Mouse (Mus musculus) left cerebral cortex, adult 18-20 months (tissue): ENCODE measurements around the gene 4930447C04Rik. TPM values are rescaled to one million over a fixed set of nuclear protein-coding genes. Genes with fewer than 3 reads are reported as not detected.

Experiments used
- DNase-seq, 2 experiments: peaks; one replicate each; pipeline ENCODE4 v3.0.0; 2021 to 2022; ENCODE audit warnings: low spot score in 2 of 2, mixed read lengths in 1 of 2
- total RNA-seq, 2 experiments: library from RNA; stranded (reverse); gene quantifications; 2 replicates each; pipeline ENCODE4 v1.2.3; 2021

The 4930447C04Rik gene
- total RNA-seq, 2 experiments from 2014 or later: 10.1 to 10.2 TPM

- no peak for DNase-seq
These were observed 4.0 kb upstream of the 4930447C04Rik start for GRCm38 (mm10) chr12:72944411-72945225.

DNA sequence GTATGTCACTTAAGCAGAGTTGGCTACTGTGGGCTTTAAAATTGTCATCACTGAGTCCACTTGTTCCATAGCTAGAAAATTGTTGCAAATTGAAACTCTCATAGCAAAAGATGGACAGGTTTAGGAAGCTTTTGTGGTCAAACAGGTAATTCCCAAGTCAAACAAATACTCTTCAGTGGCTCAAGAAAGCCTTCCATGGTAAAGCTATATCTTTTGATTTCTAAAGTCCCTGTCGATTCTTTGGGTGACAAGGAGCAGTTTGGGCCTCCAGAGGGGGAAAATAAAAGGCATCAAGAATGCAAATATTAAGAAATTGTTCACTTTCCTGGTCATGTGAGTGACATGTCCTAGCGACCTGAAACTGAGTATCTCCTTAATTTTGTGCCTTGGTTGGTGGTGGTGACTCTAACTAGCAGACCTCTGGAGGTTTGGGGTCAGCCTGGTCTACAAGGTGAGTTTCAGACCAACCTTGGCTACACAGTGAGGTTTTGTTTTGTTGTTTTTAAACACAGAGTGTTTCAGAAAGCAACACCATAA lies 3.1 kb upstream of the 4930447C04Rik start:
- DNase-seq: no peak

DNA sequence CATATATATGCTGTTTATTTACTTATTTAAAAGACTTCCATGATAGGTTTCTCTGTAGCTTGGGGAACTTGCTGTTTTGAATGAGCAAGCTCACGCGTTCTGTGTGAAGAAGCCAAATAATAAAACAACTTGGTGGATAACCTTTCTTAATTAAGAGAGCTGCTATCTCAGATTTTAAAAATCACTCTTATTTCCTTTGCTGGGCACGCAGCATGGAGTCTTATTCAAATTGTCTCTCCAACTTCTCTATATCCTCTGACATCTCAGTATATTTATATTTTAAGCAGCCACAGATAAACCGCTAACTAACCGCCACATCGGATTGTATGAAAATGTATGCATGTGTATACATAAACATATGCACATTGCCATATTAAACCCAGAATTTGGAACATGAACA lies 1.6 kb upstream of the 4930447C04Rik start:
- no peak for DNase-seq

DNA sequence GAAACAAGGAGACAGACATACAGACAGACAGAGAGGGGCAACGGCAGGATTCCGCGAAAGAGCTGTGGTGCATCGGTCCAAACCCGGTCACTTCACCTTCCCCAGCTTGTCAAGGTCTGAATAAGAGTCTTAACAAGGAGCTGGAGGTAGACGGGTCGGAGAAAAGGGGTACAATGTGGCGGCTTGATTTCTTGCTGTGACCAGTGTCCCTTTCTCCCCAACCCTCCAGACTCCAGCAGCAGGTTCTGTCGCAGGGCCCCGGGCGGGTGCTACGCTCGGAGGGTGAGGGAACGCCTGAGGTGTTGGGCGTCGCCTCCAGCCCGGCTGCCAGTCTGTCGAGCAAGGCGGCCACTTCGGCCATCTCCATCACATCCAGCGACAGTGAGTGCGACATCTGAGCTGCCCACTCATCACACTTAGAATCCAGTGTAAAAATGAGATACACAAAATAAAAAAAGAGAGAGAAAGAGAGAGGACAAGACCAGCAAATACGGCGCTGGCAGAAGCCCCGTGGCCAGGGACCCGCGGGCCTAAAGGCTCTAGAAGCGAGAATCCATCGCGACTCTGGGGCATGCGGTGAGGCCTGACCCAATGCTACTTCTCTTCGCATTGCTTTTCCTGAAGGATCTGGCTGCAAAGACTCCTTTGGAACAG lies 951 bp upstream of the 4930447C04Rik start:
- no peak for DNase-seq

DNA sequence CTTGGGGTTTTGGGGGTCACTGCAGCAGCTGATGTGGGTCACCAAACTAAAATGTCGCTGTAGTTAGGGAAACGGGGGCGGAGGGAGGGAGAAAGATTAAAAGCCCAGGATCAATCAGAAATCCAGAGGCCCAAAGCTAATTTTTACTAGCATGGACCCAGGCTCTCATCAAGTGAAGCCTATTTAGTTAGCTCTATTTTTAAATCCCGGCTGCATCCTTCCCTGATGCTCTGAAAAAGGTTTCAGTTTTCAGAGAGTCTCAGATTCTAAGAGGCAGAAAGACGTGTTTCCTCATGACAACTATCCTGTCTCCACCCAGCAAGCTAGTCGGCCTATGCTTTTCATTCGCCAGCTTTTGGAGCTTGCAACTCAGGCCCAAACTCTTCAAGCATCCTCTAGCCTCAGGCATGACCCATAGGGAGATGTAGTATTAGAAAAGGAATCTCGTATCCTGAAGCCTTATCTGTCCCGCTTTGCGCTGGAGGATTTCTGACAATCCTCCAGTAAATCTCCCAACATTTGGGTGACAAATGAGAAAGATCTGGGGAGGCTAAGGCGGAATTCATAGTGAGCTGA lies 336 bp upstream of the 4930447C04Rik start:
- DNase-seq: no peak

GRCm38 (mm10) chr12:72939616-72940015 lies 958 bp downstream of the 4930447C04Rik start, which contains the start of gene Six6:
TSS of gene Six6 (plus strand) at chr12:72939892.
- no peak for DNase-seq

DNA sequence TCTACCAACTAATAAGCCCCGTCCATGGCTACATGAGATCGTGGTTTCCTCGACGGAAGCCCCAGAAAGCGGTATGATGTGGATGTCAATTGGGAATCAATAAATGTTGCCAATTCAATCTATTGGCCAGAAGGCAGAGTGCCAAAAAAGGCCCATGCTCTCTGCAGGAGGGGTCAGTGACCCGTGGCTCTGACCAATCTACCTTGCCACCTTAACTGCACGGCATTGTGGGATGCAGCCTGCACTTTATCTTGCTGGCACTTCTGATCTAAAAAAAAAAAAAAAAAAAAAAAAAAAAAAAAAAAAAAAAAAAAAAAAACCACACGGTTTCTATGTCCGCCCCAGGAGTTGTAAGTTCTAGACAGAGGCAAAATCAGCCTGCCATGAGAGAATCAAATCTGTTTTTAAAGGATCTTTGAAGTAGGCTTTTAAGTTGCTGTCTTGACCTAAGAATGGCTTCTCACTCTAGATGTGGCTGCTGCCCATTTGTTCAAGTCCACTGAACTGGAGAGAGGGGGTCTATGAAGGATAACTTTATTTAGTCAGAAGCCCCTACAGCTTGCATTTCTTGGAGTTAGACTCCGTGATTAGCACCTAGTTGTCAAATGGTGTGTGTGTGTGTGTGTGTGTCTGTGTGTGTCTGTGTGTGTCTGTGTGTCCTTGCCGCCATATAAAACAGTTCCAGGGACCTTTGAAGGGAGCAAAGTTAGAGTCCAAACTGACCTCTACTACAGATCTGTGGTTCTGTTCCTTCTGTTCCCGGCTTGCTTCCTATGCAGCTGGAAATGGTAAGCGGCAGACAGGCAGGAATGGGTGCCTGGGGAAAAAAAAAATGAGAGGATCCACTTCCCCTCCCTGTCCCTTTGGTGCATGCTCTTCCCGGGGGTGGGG lies 1.7 kb downstream of the 4930447C04Rik start:
- DNase-seq: no peak

DNA sequence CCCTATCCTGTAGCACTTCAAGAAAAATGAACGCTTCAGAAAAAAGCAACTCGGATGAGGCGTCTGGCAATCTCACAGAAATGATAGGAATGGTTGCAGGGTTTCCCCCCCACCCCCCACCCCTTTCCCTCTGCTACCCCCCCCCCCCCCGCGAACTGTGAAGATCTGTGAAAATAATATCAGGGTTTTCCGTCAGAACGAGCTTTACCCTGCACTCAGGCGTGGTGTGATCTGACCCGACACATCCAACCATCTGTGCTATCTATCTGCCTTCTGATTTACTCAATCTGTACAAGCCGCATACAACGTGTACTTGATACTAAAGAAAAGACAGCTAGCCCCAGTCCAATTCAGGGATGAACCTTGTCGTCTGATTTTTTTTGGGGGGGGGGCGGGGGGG lies 2.4 kb downstream of the 4930447C04Rik start:
- DNase-seq: no peak

DNA sequence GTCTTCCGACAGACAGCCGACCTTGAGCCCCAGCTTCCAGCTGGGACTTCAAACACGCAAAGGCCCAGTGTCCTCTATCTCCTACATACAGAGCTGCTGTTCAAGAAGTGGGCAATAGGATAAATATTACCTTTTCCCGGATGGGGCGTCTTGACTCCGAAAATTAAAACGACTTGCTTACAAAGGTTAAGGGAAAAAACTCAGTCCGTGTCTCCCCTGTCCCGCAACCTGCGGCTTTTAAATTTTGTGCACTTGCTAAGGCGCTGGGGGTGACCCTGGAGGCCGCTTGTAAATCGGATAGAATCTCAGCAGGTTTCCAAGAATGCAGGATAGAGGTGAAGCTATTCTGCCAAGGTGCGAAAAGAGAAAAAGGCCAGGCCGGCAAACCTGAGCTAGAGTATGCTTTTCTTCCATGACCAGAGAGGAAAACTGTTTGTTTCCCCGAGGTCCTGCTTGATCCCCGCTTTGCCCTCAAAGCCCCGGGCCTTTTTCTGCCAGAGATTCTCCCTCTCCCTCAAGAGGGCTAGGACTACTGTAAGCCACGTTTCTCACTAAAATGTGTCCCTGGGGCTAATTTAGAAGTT lies 2.9 kb downstream of the 4930447C04Rik start:
- DNase-seq: no peak

- no peak for DNase-seq
These were observed 3.8 kb downstream of the 4930447C04Rik start for GRCm38 (mm10) chr12:72936751-72937150.

GRCm38 (mm10) chr12:72917159-72917993 lies 23.2 kb downstream of the 4930447C04Rik start:
- DNase-seq: no peak

GRCm38 (mm10) chr12:72854377-72855032 lies 86.1 kb downstream of the 4930447C04Rik start:
- DNase-seq: no peak

- DNase-seq: no peak
These were observed 87.0 kb downstream of the 4930447C04Rik start for GRCm38 (mm10) chr12:72853406-72854076.

DNA sequence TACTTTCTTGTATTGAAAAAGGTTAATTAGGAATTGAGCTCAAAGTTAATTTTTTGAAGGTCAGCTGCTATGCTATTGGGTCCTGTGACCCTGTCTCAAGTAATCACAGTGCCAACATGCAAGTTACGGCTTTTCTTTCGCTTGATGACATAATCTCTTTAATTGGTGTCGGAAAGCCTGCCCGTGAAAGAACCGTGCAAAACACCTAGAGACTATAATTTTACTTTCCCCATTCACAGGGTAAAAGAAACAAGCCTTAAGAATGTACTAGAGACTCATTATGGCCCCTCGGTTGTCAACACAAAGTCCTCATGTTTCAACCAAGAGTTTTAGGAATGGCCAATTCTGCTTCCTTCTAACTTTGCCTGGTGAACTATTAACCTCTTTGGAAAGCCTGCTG lies 88.3 kb downstream of the 4930447C04Rik start:
- DNase-seq: no peak

DNA sequence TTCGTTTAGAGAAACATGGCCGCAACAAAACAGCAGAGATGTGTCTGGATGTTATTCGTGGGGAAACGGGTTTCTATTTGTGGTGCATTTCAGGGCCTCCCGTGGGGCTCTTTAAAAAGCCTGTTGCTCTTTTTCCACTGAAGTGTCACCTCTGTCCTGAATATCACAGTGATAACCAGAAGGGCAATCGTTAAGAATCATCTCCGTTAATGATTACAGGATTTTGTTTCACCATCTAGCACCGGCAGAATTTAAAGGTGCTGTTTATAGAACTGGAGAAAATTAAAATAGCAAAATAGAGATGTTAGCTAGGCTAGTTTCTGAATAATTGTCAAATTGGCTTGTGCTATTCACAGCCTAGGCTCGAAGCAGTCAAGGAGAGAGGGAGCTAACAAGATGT lies 90.4 kb downstream of the 4930447C04Rik start:
- DNase-seq: no peak

DNA sequence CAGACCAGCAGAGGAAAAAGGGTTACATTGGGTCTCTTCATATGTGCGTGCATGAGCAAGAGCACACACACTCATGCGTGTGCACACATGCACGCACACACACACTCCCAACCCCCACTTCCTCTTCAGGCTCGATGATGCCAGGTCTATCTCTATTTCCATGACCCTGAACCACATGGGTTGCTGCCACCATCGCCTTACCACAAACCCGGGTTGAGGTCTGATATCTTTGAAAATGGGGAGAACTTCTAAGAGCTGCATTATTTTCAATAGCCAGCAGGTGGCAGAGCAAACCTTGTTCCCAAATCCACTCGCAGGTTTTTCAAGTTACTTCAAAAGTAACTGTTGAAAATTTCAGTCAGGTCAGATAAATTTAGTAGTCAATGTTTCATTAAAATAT lies 92.8 kb downstream of the 4930447C04Rik start:
- peak in 1 of 2 experiments; percentile 58 for DNase-seq

GRCm38 (mm10) chr12:72845946-72846345 lies 94.6 kb downstream of the 4930447C04Rik start:
- no peak for DNase-seq

DNA sequence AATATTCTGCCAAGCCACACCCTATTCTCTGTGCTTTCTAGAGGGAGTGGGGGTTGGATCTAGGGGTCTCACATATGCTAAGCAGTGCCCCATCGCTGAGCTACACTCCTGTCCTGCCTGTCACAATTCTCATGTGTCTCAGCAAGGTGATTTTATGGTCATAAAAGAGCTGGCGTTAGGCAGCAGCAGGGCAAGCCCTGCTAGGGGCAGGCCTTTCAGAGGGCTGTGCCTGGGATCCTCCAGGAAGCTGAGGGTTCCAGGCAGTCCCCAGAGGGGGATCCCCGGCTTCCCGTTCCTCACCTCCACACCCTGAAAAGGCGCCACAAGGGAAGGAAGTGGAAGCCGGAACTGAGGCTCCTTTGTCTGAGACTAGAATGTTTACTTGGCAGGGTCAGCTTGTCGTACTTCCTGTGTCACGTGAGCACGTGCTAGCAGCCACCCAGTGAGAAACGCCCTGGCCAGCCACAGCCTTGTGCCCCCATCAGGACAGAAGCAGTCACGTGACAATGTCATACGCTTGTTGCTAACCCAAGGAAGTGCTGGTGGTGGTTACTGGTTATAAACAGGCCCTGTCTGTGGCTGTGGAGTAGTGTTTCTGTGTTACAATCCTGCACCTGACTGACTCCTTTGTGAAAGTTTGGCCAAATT lies 96.5 kb downstream of the 4930447C04Rik start:
- no peak for DNase-seq
